Mouse (Mus musculus): ENCODE measurements around the gene Tle6.

DNA sequence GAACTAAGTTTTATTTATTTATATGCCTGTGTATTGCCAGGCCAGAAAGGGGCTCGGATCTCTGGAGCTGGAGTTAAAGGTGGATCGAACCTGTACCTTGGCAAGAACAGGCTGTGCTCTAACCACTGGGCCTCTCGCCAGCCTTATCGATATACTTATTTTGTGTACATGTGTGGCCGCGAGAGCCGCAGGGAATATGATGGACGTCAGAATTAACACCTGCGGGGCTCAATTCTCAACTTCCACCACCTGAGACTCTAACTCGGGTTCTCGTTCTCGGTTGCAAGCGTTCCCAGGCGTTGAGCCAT is 4.7 kb upstream of the Tle6 start:
- TF ChIP-seq CHD2 (IDR thresholded peaks at IDR 0.05; ENCODE audit: low read depth, low read length) (no peak), ZC3H11A (IDR thresholded peaks at IDR 0.05; ENCODE audit: borderline replicate concordance, low read depth, low read length) (no peak)
